Mouse (Mus musculus) lung, postnatal 14 days (tissue): ENCODE measurements around the gene Rbm12.
A peak's percentile ranks its signal among the peaks of the same experiment; 100 is the strongest.

Source experiments
- DNase-seq: peaks from one replicate; pipeline ENCODE4 v3.0.0; 2021

The Rbm12 gene

GRCm38 (mm10) chr2:156079183-156079560 is 32.6 kb downstream of the Rbm12 start:
- no peak for DNase-seq

GRCm38 (mm10) chr2:156078421-156079182 is 33.2 kb downstream of the Rbm12 start:
- no peak for DNase-seq

- DNase-seq = no peak
These were observed 34.3 kb downstream of the Rbm12 start for GRCm38 (mm10) chr2:156077461-156077860.

GRCm38 (mm10) chr2:156073725-156074124 is 38.1 kb downstream of the Rbm12 start:
- peak; percentile 38 for DNase-seq

- DNase-seq = no peak
These were observed 40.5 kb downstream of the Rbm12 start for GRCm38 (mm10) chr2:156071236-156071635.

DNA sequence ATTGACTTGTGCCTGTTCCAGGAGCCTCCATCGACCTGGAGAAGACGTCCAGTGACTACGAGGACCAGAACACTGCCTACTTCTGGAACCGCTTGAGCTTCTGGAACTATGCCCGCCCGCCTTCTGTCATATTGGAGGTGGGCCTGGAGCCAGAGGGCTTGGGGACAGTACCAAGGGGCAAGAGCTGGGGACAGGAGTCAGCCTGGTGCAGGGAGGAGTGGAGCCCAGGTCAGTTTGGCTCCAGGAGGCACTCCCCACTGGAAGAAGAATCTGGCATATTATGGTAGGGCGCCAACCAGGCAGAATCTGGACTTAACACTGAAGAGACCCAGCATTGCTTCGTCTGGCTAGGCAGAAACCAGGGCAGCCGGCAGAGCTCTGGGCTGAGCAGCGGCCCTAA is 43.9 kb downstream of the Rbm12 start:
- no peak for DNase-seq

DNA sequence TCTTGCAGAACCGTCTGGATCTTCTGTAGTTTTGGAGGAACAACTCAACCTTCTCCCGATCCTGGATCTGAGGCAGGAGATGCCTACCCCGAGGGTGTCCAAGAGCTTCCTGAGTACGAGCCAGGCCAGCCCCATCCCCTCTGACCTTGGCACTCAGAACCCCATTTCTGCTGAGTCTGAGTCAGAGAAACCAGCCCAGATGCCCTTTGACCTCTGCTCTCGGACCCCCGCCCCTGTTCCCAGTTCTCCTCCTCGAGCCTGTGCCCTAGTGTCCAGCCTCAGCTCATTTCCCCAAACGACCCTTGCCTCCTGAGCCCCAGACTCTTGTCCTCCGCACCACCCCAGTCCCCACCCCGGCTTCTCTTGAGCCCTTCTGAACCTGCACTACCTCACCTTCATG is 45.7 kb downstream of the Rbm12 start:
- no peak for DNase-seq

- DNase-seq = peak; percentile 74
These were observed 46.4 kb downstream of the Rbm12 start, which contains the start of gene Spag4 for GRCm38 (mm10) chr2:156065099-156066041. Spag4 (plus strand) TSS chr2:156065175.

GRCm38 (mm10) chr2:156052816-156053215 is 59.0 kb downstream of the Rbm12 start, which contains the start of gene Fer1l4:
Fer1l4 (minus strand) TSS chr2:156052947.
- DNase-seq = no peak

DNA sequence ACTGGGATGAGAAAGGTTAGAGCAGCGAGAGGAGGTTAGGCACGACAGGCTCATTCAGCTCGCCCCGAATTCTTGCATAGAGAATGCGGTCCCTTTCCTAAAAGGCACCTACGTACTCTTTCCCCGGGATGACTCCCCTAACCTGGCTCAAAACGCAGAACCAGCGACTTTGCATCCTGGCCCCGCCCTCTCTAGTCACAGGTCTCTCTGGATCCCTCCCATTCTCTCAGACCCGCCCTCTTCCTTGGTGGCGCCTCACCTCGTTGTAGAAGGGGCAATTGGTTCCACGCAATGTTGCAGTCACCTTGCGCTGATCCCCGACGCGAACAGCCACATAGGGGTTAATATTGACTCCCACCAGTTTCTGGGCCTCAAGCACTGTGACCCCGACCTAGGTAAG is 63.8 kb downstream of the Rbm12 start:
- DNase-seq = no peak

- no peak for DNase-seq
These were observed 68.9 kb downstream of the Rbm12 start for GRCm38 (mm10) chr2:156042903-156043302.
